Mouse (Mus musculus) liver, embryonic 14.5 days (tissue): ENCODE measurements around the gene Csrp1. TPM values are rescaled to one million over a fixed set of nuclear protein-coding genes. Genes with fewer than 3 reads are reported as not detected.

Source experiments
- ATAC-seq: fragments of 200-750 bp; cut with Nextera tagmentation; 2 replicates; pipeline ENCODE4 v1.8.0; 2017; ENCODE audit warnings: moderate number of reproducible peaks, mild to moderate bottlenecking, moderate library complexity; ENCODE audit not compliant: insufficient read depth
- DNase-seq, 3 experiments: peaks; one replicate each; pipeline ENCODE4 v3.0.0-alpha.2; 2012 to 2013; ENCODE audit warnings: low read depth in 3 of 3, low spot score in 3 of 3
- H3K27ac ChIP-seq: fragments of 300-500 bp; sonication (generic); 2 replicates; pipeline ENCODE4 v1.5.1; 2014; ENCODE audit warnings: moderate library complexity, mild to moderate bottlenecking, control low read depth, inconsistent platforms
- H3K27me3 ChIP-seq: fragments of 300-500 bp; sonication (generic); 2 replicates; pipeline ENCODE4 v1.6.1; 2014; ENCODE audit warnings: mild to moderate bottlenecking, low read length, moderate library complexity; ENCODE audit not compliant: control insufficient read depth, insufficient read depth
- H3K36me3 ChIP-seq: fragments of 300-500 bp; sonication (generic); replicated peaks from 2 replicates; pipeline ENCODE4 v1.6.1; 2014; ENCODE audit warnings: low read depth; ENCODE audit not compliant: control insufficient read depth, insufficient read depth
- H3K4me1 ChIP-seq, 2 experiments: fragments of 200-500 bp in 1 of 2; fragments of 300-500 bp in 1 of 2; sonication (generic) in 1 of 2; replicated peaks; 2 replicates each; pipeline ENCODE4 v1.6.1; 2012 to 2014; ENCODE audit warnings: antibody characterized with exemption in 1 of 2, inconsistent platforms in 1 of 2, low read length in 1 of 2; ENCODE audit not compliant: control insufficient read depth in 2 of 2, insufficient read depth in 2 of 2
- H3K4me2 ChIP-seq: fragments of 300-500 bp; sonication (generic); 2 replicates; pipeline ENCODE4 v1.6.1; 2014; ENCODE audit warnings: low read depth, mild to moderate bottlenecking, control low read depth, moderate library complexity
- H3K4me3 ChIP-seq, 2 experiments: fragments of 200-500 bp in 1 of 2; fragments of 300-500 bp in 1 of 2; sonication (generic) in 1 of 2; 2 replicates each; pipeline ENCODE4 v1.5.1; 2012 to 2014; ENCODE audit warnings: low read depth in 2 of 2, low read length in 2 of 2, mild to moderate bottlenecking in 2 of 2, control low read depth in 1 of 2, inconsistent platforms in 1 of 2, moderate library complexity in 1 of 2; ENCODE audit not compliant: insufficient read depth in 1 of 2
- H3K9ac ChIP-seq: fragments of 300-500 bp; sonication (generic); replicated peaks from 2 replicates; pipeline ENCODE4 v1.6.1; 2014; ENCODE audit warnings: mild to moderate bottlenecking, control low read depth, moderate library complexity
- H3K9me3 ChIP-seq: fragments of 300-500 bp; sonication (generic); 2 replicates; pipeline ENCODE4 v1.6.1; 2016; ENCODE audit warnings: low read length, mixed read lengths; ENCODE audit not compliant: control insufficient read depth
- CTCF ChIP-seq: IDR thresholded peaks from 2 replicates; pipeline ENCODE4 v1.5.1; 2016; ENCODE audit warnings: antibody characterized with exemption, low read depth, control low read depth
- EP300 ChIP-seq: IDR thresholded peaks from 2 replicates; pipeline ENCODE4 v1.6.1; 2016; ENCODE audit warnings: antibody characterized with exemption, low read depth
- WGBS: fragments of 180-500 bp; shearing (Covaris S2); extraction: QIAGEN DNeasy Blood & Tissue Kit; methylation state at CpG from one replicate; pipeline ENCODE4 v1.1.7; 2014; ENCODE audit not compliant: insufficient replicate concordance; 5-methylcytosine and 5-hydroxymethylcytosine counted together
- polyA plus RNA-seq, 2 experiments: library from polyadenylated mRNA; depleted of rRNA in 1 of 2; stranded (reverse) in 1 of 2; unstranded in 1 of 2; fragments of >200 nt; fragmentation: Nextera tagmentation in 1 of 2; extraction: Ambion mirVana in 1 of 2; gene quantifications; 2 replicates each; pipeline versions ENCODE4 v1.2.1 to v1.2.3; 2012 to 2014

Gene Csrp1
- polyA plus RNA-seq, 2 experiments = 33.8 to 35.7 TPM

GRCm38 (mm10) chr1:135767324-135767890, 47.5 kb downstream of the Csrp1 start:
- peaks cover 0 to 3% of the 10 kb centered on the region in 2 experiments; a peak in 2 of 4 replicates for H3K4me1 ChIP-seq
- no peak for ATAC-seq
- peak overlapping the region; percentile 19 to 57; a peak in 3 of 4 replicates for H3K4me3 ChIP-seq
- TF ChIP-seq CTCF (no peak), EP300 (no peak)
- H3K9me3 ChIP-seq = no peaks in the 10 kb centered on the region
- DNase-seq = no peak
- peaks cover 27% of the 10 kb centered on the region for H3K27me3 ChIP-seq
- H3K36me3 ChIP-seq = no peaks in the 10 kb centered on the region
- peak overlapping the region; percentile 72 for H3K4me2 ChIP-seq
- no peak overlapping the region for H3K27ac ChIP-seq
- 62% methylated on average over 4 of the region's 4 CpGs for WGBS
- no peak overlapping the region for H3K9ac ChIP-seq

DNA sequence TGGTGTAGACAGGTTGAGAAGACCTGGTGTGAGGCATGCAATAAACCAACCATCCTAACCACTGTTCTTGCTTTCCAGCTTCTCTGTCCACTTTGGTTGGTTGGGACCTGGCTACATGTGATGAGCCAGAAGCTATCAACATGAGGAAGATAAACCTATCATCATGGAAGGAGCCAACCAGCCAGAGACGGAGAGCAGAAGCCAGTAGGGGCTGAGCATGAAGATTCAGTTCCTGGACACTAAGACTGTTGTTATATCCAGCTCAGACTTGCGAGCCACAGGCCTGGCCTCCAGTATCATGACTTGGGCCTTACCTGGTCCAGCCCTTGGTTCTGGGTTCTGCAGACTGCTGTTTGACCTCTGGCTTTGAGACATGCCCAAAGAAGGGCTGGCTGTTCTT, 48.5 kb downstream of the Csrp1 start:
- no peak overlapping the region for H3K4me3 ChIP-seq
- no peak for ATAC-seq
- H3K27me3 ChIP-seq = peaks cover 27% of the 10 kb centered on the region
- no peak overlapping the region for H3K27ac ChIP-seq
- H3K9ac ChIP-seq = no peak overlapping the region
- no peak for DNase-seq
- no peaks in the 10 kb centered on the region for H3K36me3 ChIP-seq
- H3K4me2 ChIP-seq = no peak overlapping the region
- TF ChIP-seq EP300 (no peak), CTCF (no peak)
- whole genome bisulfite sequencing = 57% methylated on average over 2 of the region's 2 CpGs
- H3K4me1 ChIP-seq = peaks cover 0 to 3% of the 10 kb centered on the region in 2 experiments; a peak in 2 of 4 replicates
- H3K9me3 ChIP-seq = no peaks in the 10 kb centered on the region

GRCm38 (mm10) chr1:135770237-135770636, 50.4 kb downstream of the Csrp1 start:
- 40% methylated on average over 7 of the region's 7 CpGs for WGBS
- Histone ChIP-seq H3K27ac (no peak overlapping the region), H3K27me3 (peaks cover 19% of the 10 kb centered on the region), H3K4me3 (no peak overlapping the region), H3K9me3 (no peaks in the 10 kb centered on the region), H3K4me2 (no peak overlapping the region), H3K4me1 (peaks cover 0 to 2% of the 10 kb centered on the region in 2 experiments; a peak in 2 of 4 replicates), H3K36me3 (no peaks in the 10 kb centered on the region), H3K9ac (no peak overlapping the region)
- no peak for DNase-seq
- ATAC-seq = no peak
- TF ChIP-seq EP300 = no peak
- no peak for TF ChIP-seq CTCF

GRCm38 (mm10) chr1:135770896-135771572, 51.2 kb downstream of the Csrp1 start:
- 27% methylated on average over 12 of the region's 12 CpGs for WGBS
- Histone ChIP-seq H3K4me1 (no peaks in the 10 kb centered on the region; a peak in 1 of 4 replicates), H3K27me3 (peaks cover 11% of the 10 kb centered on the region), H3K4me3 (no peak overlapping the region), H3K9ac (no peak overlapping the region), H3K9me3 (no peaks in the 10 kb centered on the region), H3K4me2 (no peak overlapping the region), H3K27ac (no peak overlapping the region), H3K36me3 (no peaks in the 10 kb centered on the region)
- ATAC-seq (no peak), DNase-seq (no peak)
- no peak for TF ChIP-seq CTCF
- TF ChIP-seq EP300 = no peak

- Histone ChIP-seq H3K27ac (no peak overlapping the region), H3K9me3 (no peaks in the 10 kb centered on the region), H3K9ac (no peak overlapping the region), H3K36me3 (no peaks in the 10 kb centered on the region), H3K4me1 (peaks cover 0 to 2% of the 10 kb centered on the region in 2 experiments; a peak in 1 of 4 replicates), H3K4me3 (no peak overlapping the region), H3K27me3 (peaks cover 7% of the 10 kb centered on the region), H3K4me2 (no peak overlapping the region)
- TF ChIP-seq EP300 (no peak), CTCF (no peak)
- no peak for ATAC-seq
- 53% methylated on average over 8 of the region's 8 CpGs for WGBS
- no peak for DNase-seq
Observed at GRCm38 (mm10) chr1:135771573-135771970, 51.7 kb downstream of the Csrp1 start.
